Mouse (Mus musculus) bone marrow, adult 2 months (tissue): ENCODE measurements around the gene Drd1.

Experiments
- CTCF ChIP-seq: fragments of 200-500 bp; IDR thresholded peaks from 2 replicates; pipeline ENCODE4 v1.5.1; 2011; ENCODE audit warnings: low read length, control low read depth; ENCODE audit not compliant: control insufficient read depth, insufficient read depth
- POLR2A ChIP-seq: fragments of 200-500 bp; IDR thresholded peaks from 2 replicates; pipeline ENCODE4 v1.6.1; 2011; ENCODE audit warnings: low read depth, mild to moderate bottlenecking, control low read depth, low read length, borderline replicate concordance; ENCODE audit not compliant: control insufficient read depth

DNA sequence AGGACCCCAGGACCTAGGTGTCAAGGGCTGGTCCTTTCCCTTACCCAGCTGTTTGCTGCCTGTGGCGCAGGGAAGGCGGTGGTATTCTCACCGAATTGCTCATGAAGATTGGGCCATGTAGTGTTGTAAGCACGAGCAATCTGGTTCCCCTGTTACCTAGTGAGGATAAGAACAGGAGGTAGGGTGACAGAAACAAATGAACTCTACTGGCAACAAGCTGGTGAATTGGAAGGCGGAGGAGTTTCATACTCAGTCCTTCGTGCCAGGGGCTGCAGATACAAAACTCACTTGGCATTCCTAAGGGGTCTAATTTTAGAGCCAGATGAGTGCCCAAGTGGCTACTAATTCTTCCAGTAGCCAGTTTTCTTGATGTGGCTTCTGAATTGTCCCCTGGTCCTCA lies 20.5 kb upstream of the Drd1 start:
- TF ChIP-seq POLR2A (no peak), CTCF (no peak)
